Mouse (Mus musculus): ENCODE measurements around the gene Cacna1d. TPM values are rescaled to one million over a fixed set of nuclear protein-coding genes. Genes with fewer than 3 reads are reported as not detected.
A peak's percentile ranks its signal among the peaks of the same experiment; 100 is the strongest.

Gene Cacna1d
- polyA plus RNA-seq, 1 experiment from 2014 or later: 13.5 TPM

GRCm38 (mm10) chr14:30171593-30171992 lies 319.7 kb downstream of the Cacna1d start:
- Histone ChIP-seq H3K36me3 (replicated peaks; ENCODE audit: control insufficient read depth, insufficient read depth) (no peaks in the 10 kb centered on the region), H3K9me3 (ENCODE audit: control insufficient read depth, low read length) (no peaks in the 10 kb centered on the region), H3K4me2 (replicated peaks) (no peak overlapping the region), H3K27ac (peak overlapping the region; percentile 40; the same call in 1 of the 2 replicates), H3K9ac (no peak overlapping the region), H3K27me3 (ENCODE audit: control insufficient read depth, insufficient read depth, low read length) (no peaks in the 10 kb centered on the region), H3K4me3 (replicated peaks; ENCODE audit: low read length) (no peak overlapping the region), H3K4me1 (replicated peaks; ENCODE audit: control insufficient read depth, insufficient read depth, low read length) (peaks cover 18% of the 10 kb centered on the region)
- 72% methylated on average over 6 of the region's 6 CpGs for WGBS
- DNase-seq (ENCODE audit: low spot score): no peak
- no peak for ATAC-seq (ENCODE audit: low FRiP score)

GRCm38 (mm10) chr14:30171008-30171407 lies 320.2 kb downstream of the Cacna1d start:
- H3K4me1 ChIP-seq (replicated peaks; ENCODE audit: control insufficient read depth, insufficient read depth, low read length): peaks cover 18% of the 10 kb centered on the region
- 46% methylated on average over 6 of the region's 6 CpGs for WGBS
- no peak for DNase-seq (ENCODE audit: low spot score)
- no peak overlapping the region for H3K9ac ChIP-seq
- no peak overlapping the region for H3K4me3 ChIP-seq (replicated peaks; ENCODE audit: low read length)
- no peaks in the 10 kb centered on the region for H3K36me3 ChIP-seq (replicated peaks; ENCODE audit: control insufficient read depth, insufficient read depth)
- no peak overlapping the region for H3K4me2 ChIP-seq (replicated peaks)
- H3K9me3 ChIP-seq (ENCODE audit: control insufficient read depth, low read length): no peaks in the 10 kb centered on the region
- peak overlapping the region; percentile 40; the same call in 1 of the 2 replicates for H3K27ac ChIP-seq
- no peaks in the 10 kb centered on the region for H3K27me3 ChIP-seq (ENCODE audit: control insufficient read depth, insufficient read depth, low read length)
- no peak for ATAC-seq (ENCODE audit: low FRiP score)

GRCm38 (mm10) chr14:30169455-30169854 lies 321.8 kb downstream of the Cacna1d start:
- ATAC-seq (ENCODE audit: low FRiP score) (no peak), DNase-seq (ENCODE audit: low spot score) (no peak)
- H3K27me3 ChIP-seq (ENCODE audit: control insufficient read depth, insufficient read depth, low read length): no peaks in the 10 kb centered on the region
- H3K9ac ChIP-seq: no peak overlapping the region
- no peaks in the 10 kb centered on the region for H3K9me3 ChIP-seq (ENCODE audit: control insufficient read depth, low read length)
- 86% methylated on average over 5 of the region's 5 CpGs for WGBS
- H3K36me3 ChIP-seq (replicated peaks; ENCODE audit: control insufficient read depth, insufficient read depth): no peaks in the 10 kb centered on the region
- no peak overlapping the region for H3K27ac ChIP-seq
- no peak overlapping the region for H3K4me2 ChIP-seq (replicated peaks)
- H3K4me1 ChIP-seq (replicated peaks; ENCODE audit: control insufficient read depth, insufficient read depth, low read length): peaks cover 20% of the 10 kb centered on the region
- no peak overlapping the region for H3K4me3 ChIP-seq (replicated peaks; ENCODE audit: low read length)

DNA sequence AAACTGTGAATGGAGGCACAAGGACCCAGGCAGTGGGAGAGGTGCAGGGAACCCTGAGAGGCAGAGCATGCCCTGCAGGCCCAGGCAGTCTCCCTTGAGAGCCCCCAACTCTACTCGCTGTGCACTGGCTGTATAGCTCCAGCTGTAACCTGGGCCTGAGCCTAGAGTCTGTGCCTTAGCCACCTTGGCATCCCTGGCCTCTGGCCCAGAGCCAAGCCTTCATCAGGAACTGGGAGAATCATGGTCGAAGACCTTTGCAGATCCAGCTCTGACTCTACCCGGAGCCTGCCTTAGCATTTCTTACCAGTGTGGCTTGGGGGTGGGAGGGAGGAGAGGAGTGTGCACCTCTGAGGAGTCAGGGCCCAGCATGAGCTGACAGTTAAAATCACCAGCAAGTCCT lies 322.4 kb downstream of the Cacna1d start:
- 65% methylated on average over 3 of the region's 3 CpGs for WGBS
- ATAC-seq (ENCODE audit: low FRiP score) (no peak), DNase-seq (ENCODE audit: low spot score) (no peak)
- Histone ChIP-seq H3K4me1 (replicated peaks; ENCODE audit: control insufficient read depth, insufficient read depth, low read length) (peaks cover 20% of the 10 kb centered on the region), H3K9ac (no peak overlapping the region), H3K4me2 (replicated peaks) (no peak overlapping the region), H3K27ac (no peak overlapping the region), H3K4me3 (replicated peaks; ENCODE audit: low read length) (no peak overlapping the region), H3K36me3 (replicated peaks; ENCODE audit: control insufficient read depth, insufficient read depth) (no peaks in the 10 kb centered on the region), H3K27me3 (ENCODE audit: control insufficient read depth, insufficient read depth, low read length) (no peaks in the 10 kb centered on the region), H3K9me3 (ENCODE audit: control insufficient read depth, low read length) (no peaks in the 10 kb centered on the region)

DNA sequence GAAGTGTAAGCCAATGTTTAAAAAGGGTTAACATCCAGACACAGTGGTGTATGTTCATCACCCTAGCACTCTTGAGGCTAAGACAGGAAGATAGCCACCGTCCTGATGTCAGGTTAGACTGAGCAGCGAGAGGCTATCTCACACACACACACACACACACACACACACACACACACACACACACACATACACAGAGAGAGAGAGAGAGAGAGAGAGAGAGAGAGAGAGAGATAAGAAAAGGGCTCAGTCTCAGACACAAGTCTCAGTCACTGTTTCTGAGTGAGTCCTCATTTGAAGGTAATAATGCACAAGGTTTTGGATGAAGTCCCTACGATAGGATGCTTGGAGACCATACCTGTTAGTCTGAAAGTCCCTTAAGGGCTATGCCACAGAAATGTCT lies 322.9 kb downstream of the Cacna1d start:
- Histone ChIP-seq H3K9me3 (ENCODE audit: control insufficient read depth, low read length) (no peaks in the 10 kb centered on the region), H3K4me3 (replicated peaks; ENCODE audit: low read length) (no peak overlapping the region), H3K4me1 (replicated peaks; ENCODE audit: control insufficient read depth, insufficient read depth, low read length) (peaks cover 20% of the 10 kb centered on the region), H3K27me3 (ENCODE audit: control insufficient read depth, insufficient read depth, low read length) (no peaks in the 10 kb centered on the region), H3K4me2 (replicated peaks) (no peak overlapping the region), H3K27ac (no peak overlapping the region), H3K36me3 (replicated peaks; ENCODE audit: control insufficient read depth, insufficient read depth) (no peaks in the 10 kb centered on the region), H3K9ac (no peak overlapping the region)
- DNase-seq (ENCODE audit: low spot score) (no peak), ATAC-seq (ENCODE audit: low FRiP score) (no peak)
- WGBS: 83% methylated on average over 3 of the region's 3 CpGs

DNA sequence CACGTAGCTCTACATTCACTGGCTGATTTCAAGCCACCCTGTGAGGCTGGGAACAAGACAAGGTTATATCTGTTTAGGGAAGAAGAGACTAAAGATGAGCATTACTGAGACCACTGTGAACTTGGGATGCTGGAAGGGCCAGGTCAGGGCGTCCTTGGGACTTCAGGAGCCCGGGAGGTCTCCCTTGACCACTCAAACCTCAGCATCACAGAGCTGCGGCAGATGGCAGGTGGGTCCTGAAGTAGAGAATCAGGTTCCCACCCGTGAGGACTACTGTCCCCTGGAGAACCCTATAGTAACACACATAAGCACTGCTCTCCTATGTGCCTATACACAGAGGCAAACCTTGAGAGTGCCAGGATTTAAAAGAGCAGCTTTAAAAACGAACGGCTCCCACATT lies 323.6 kb downstream of the Cacna1d start:
- Histone ChIP-seq H3K4me2 (replicated peaks) (no peak overlapping the region), H3K4me1 (replicated peaks; ENCODE audit: control insufficient read depth, insufficient read depth, low read length) (peaks cover 20% of the 10 kb centered on the region), H3K27me3 (ENCODE audit: control insufficient read depth, insufficient read depth, low read length) (no peaks in the 10 kb centered on the region), H3K4me3 (replicated peaks; ENCODE audit: low read length) (no peak overlapping the region), H3K27ac (no peak overlapping the region), H3K36me3 (replicated peaks; ENCODE audit: control insufficient read depth, insufficient read depth) (no peaks in the 10 kb centered on the region), H3K9ac (no peak overlapping the region), H3K9me3 (ENCODE audit: control insufficient read depth, low read length) (no peaks in the 10 kb centered on the region)
- DNase-seq (ENCODE audit: low spot score) (no peak), ATAC-seq (ENCODE audit: low FRiP score) (no peak)
- WGBS: 90% methylated on average over 7 of the region's 7 CpGs

- Histone ChIP-seq H3K9me3 (ENCODE audit: control insufficient read depth, low read length) (no peaks in the 10 kb centered on the region), H3K4me1 (replicated peaks; ENCODE audit: control insufficient read depth, insufficient read depth, low read length) (peaks cover 8% of the 10 kb centered on the region), H3K4me2 (replicated peaks) (no peak overlapping the region), H3K27me3 (ENCODE audit: control insufficient read depth, insufficient read depth, low read length) (no peaks in the 10 kb centered on the region), H3K27ac (no peak overlapping the region), H3K4me3 (replicated peaks; ENCODE audit: low read length) (no peak overlapping the region), H3K36me3 (replicated peaks; ENCODE audit: control insufficient read depth, insufficient read depth) (no peaks in the 10 kb centered on the region), H3K9ac (no peak overlapping the region)
- ATAC-seq (ENCODE audit: low FRiP score) (no peak), DNase-seq (ENCODE audit: low spot score) (no peak)
- 89% methylated on average over 11 of the region's 11 CpGs for WGBS
Observed at GRCm38 (mm10) chr14:30166036-30166435, 325.2 kb downstream of the Cacna1d start.

DNA sequence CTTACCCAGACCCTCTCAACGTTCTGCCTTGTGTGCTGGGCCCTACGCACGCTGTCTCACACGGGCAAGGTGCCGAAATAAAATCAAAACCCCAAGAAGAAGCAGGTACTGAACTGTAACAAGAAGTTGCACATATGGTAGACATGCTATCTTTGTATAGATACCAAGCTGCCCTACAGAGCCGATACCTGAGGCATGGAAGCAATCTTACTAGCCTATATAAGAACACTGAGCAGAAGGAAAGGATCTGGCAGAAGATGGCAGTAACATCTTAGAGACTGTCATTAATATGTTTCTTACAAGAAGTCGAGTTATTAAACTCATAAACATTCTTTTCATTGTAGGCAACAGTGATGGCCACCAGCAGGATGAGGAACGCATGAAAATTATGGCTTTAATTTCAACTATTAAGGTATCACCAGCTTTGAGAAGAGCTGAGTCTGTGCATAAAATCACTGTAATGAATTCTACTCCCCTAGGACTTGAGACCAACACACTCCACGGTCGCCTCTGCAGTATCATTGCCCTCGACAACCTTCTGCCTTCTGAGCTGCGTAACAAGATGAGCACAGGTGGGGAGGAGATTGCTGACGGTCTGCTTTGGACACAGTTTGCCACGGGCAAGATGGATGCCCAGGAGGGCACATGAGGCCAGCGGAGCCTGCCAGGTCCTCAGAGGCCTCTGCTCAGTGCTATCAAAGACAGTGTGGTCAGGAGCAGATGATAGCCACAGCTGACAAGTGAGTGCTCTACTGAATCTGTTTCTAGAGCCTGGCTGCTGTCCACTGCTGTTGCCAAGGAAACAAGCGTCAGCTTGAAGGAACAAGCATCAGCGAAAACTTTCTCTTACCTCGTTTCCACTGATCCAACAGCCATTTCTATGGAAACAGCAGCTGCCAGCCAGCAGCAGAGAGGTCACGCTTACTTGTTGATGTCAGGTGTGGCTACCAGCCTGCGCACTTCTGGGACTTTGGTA lies 327.2 kb downstream of the Cacna1d start:
- Histone ChIP-seq H3K36me3 (replicated peaks; ENCODE audit: control insufficient read depth, insufficient read depth) (no peaks in the 10 kb centered on the region), H3K4me3 (replicated peaks; ENCODE audit: low read length) (no peak overlapping the region), H3K9ac (no peak overlapping the region), H3K4me1 (replicated peaks; ENCODE audit: control insufficient read depth, insufficient read depth, low read length) (peaks cover 2% of the 10 kb centered on the region; the same call in 1 of the 2 replicates), H3K4me2 (replicated peaks) (no peak overlapping the region), H3K9me3 (ENCODE audit: control insufficient read depth, low read length) (no peaks in the 10 kb centered on the region), H3K27me3 (ENCODE audit: control insufficient read depth, insufficient read depth, low read length) (no peaks in the 10 kb centered on the region), H3K27ac (peak overlapping the region; percentile 21; the same call in 1 of the 2 replicates)
- DNase-seq (ENCODE audit: low spot score) (peak; percentile 57), ATAC-seq (ENCODE audit: low FRiP score) (peak; percentile 43; the same call in 1 of the 2 replicates)
- WGBS: 60% methylated on average over 20 of the region's 20 CpGs

- H3K9ac ChIP-seq: no peak overlapping the region
- peak; percentile 43; the same call in 1 of the 2 replicates for ATAC-seq (ENCODE audit: low FRiP score)
- WGBS: 38% methylated on average over 7 of the region's 7 CpGs
- no peak overlapping the region for H3K27ac ChIP-seq
- no peak for DNase-seq (ENCODE audit: low spot score)
- no peak overlapping the region for H3K4me3 ChIP-seq (replicated peaks; ENCODE audit: low read length)
- H3K4me1 ChIP-seq (replicated peaks; ENCODE audit: control insufficient read depth, insufficient read depth, low read length): no peaks in the 10 kb centered on the region
- no peaks in the 10 kb centered on the region for H3K9me3 ChIP-seq (ENCODE audit: control insufficient read depth, low read length)
- H3K27me3 ChIP-seq (ENCODE audit: control insufficient read depth, insufficient read depth, low read length): no peaks in the 10 kb centered on the region
- H3K4me2 ChIP-seq (replicated peaks): no peak overlapping the region
- H3K36me3 ChIP-seq (replicated peaks; ENCODE audit: control insufficient read depth, insufficient read depth): no peaks in the 10 kb centered on the region
Observed at GRCm38 (mm10) chr14:30147774-30148173, 343.5 kb downstream of the Cacna1d start.

Data from hindbrain, embryonic 14.5 days (tissue).